Mouse (Mus musculus): ENCODE results near the gene Parg. TPM values are rescaled to one million over a fixed set of nuclear protein-coding genes. Genes with fewer than 3 reads are reported as not detected.

The Parg gene
- polyA plus RNA-seq, 1 experiment from 2014 or later = 36.9 TPM

DNA sequence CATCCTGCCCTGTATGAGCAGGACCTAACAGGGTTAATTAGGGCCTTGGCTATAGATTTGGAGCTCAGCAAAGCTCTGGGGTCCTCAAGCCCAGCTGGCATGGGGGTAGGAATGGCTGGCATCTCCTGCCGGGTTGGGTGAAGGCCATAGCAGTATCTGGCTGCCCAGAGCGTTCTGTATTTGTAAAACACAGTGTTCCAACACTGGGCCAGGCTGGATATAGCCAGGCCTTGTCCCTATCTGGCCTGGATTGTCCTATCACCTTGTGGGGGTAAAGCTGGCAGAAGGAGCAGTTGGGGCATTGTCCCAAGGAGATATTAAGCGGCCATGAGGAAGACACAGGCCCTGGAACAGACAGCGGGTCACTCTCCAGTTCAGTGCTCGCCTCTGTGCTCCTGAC, 121.5 kb downstream of the Parg start:
- no peak overlapping the region for H3K4me2 ChIP-seq (ENCODE audit: low read depth, low read length)
- WGBS = 88% methylated on average over 5 of the region's 5 CpGs

DNA sequence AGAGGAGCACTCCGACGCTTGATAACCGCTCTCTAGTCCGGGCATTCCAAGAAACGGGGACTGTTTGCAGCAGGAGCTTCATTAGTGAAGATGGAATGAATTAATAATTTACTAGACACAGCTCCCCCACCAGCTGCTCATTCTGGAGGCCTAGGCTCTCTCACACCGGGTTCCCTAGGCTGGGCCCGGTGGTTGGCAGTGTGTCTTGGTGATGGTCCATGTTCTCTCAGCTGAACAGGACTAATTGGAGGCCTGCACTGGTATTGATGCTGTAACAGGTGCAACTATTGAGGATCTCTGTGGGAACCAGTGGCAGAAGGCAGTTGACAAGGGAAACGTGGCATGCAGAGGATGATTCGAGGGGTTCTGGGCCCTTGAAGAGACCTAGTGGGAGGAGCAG, 125.6 kb downstream of the Parg start:
- Histone ChIP-seq H3K4me2 (ENCODE audit: low read depth, low read length) (no peak overlapping the region), H3K9me3 (ENCODE audit: control insufficient read depth, low read length) (no peaks in the 10 kb centered on the region), H3K27me3 (ENCODE audit: control insufficient read depth, insufficient read depth, low read length) (no peaks in the 10 kb centered on the region), H3K4me3 (ENCODE audit: low read depth, low read length) (no peak overlapping the region), H3K27ac (ENCODE audit: low read depth, low read length) (no peak overlapping the region), H3K4me1 (ENCODE audit: control insufficient read depth, insufficient read depth, low read length) (peaks cover 5% of the 10 kb centered on the region; the same call in 1 of the 2 replicates), H3K36me3 (ENCODE audit: control insufficient read depth, insufficient read depth, low read length) (no peaks in the 10 kb centered on the region), H3K9ac (replicated peaks; ENCODE audit: low read depth, low read length) (no peak overlapping the region)
- 66% methylated on average over 9 of the region's 9 CpGs for WGBS
- ATAC-seq (ENCODE audit: low read depth) = 0 out of 2 replicates have a peak, but pooled peaks have one; percentile 34

More for the DNA sequence above, 121.5 kb downstream of the Parg start:
- H3K27me3 ChIP-seq (ENCODE audit: control insufficient read depth, insufficient read depth, low read length) = no peaks in the 10 kb centered on the region
- H3K36me3 ChIP-seq (ENCODE audit: control insufficient read depth, insufficient read depth, low read length) = no peaks in the 10 kb centered on the region
- no peak overlapping the region for H3K27ac ChIP-seq (ENCODE audit: low read depth, low read length)
- no peak overlapping the region for H3K4me3 ChIP-seq (ENCODE audit: low read depth, low read length)
- no peak for ATAC-seq (ENCODE audit: low read depth)
- H3K9ac ChIP-seq (replicated peaks; ENCODE audit: low read depth, low read length) = no peak overlapping the region
- peaks cover 6% of the 10 kb centered on the region; the same call in 1 of the 2 replicates for H3K4me1 ChIP-seq (ENCODE audit: control insufficient read depth, insufficient read depth, low read length)
- no peaks in the 10 kb centered on the region for H3K9me3 ChIP-seq (ENCODE audit: control insufficient read depth, low read length)

DNA sequence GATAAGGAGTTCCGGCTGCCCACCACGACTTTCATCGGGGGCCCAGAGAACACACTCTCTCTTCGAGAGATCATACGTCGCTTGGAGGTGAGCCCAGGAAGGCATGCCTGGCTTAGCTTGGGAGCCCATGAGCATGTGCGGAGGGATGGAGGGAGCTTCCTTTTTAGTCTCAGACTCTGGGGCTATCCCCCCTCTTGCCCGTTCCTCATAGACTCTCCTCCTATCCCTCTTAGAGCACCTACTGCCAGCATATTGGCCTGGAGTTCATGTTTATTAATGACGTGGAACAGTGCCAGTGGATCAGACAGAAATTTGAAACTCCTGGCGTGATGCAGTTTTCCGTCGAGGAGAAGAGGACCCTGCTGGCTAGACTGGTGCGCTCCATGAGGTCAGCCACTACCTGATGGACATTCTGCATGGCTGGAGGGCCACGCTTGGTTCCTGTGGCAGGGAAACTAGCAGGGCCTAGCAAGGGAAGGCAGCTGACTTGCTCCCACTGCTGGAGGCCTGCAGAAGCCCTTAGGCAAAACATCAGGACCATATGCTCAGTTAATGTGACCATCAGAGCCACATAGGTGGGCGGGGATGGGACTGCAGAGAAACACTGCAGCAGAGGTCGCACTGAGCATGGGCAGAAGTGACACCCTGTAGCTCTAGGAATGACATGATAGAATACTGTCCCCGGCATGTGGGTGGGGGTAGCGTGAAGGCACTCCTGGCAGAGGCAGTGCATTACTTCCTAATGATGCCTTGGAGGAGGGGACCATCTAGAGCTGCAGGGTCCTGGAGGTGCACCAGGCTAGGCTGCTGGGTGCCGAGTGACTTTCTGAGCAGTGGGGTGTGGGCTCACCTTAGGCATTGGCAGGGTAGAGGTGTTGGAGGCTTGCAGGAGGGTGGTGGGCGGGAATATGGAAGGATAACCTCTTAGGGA, 131.0 kb downstream of the Parg start:
- ATAC-seq (ENCODE audit: low read depth) = no peak; the same call in 1 of the 2 replicates
- H3K9ac ChIP-seq (replicated peaks; ENCODE audit: low read depth, low read length) = no peak overlapping the region
- H3K27ac ChIP-seq (ENCODE audit: low read depth, low read length) = no peak overlapping the region
- H3K4me2 ChIP-seq (ENCODE audit: low read depth, low read length) = no peak overlapping the region
- no peak overlapping the region for H3K4me3 ChIP-seq (ENCODE audit: low read depth, low read length)
- no peaks in the 10 kb centered on the region for H3K9me3 ChIP-seq (ENCODE audit: control insufficient read depth, low read length)
- H3K27me3 ChIP-seq (ENCODE audit: control insufficient read depth, insufficient read depth, low read length) = no peaks in the 10 kb centered on the region
- WGBS = 74% methylated on average over 20 of the region's 20 CpGs
- H3K36me3 ChIP-seq (ENCODE audit: control insufficient read depth, insufficient read depth, low read length) = peaks cover 1% of the 10 kb centered on the region; the same call in 1 of the 2 replicates
- H3K4me1 ChIP-seq (ENCODE audit: control insufficient read depth, insufficient read depth, low read length) = no peaks in the 10 kb centered on the region

DNA sequence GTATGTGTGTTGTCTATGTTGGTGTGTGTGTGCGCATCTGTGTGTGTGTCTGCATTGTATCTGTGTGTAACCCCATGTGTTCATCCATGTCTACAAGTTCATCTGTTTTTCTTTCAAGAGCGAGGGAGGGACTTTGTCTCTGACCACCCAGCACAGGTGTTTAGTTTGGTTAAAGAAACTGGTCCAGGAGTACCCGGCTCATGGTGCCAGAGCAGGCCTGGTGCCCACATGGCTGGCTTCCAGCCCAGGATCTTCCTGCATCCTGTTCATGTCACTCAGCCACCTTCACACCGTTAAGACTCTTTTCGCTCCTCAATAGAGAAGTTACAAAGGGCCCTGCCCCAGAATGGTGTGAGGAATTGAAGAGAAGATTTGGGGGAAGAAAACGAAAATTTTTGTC, 134.3 kb downstream of the Parg start:
- no peak overlapping the region for H3K9ac ChIP-seq (replicated peaks; ENCODE audit: low read depth, low read length)
- H3K4me3 ChIP-seq (ENCODE audit: low read depth, low read length) = no peak overlapping the region
- no peaks in the 10 kb centered on the region for H3K4me1 ChIP-seq (ENCODE audit: control insufficient read depth, insufficient read depth, low read length)
- H3K4me2 ChIP-seq (ENCODE audit: low read depth, low read length) = no peak overlapping the region
- H3K27me3 ChIP-seq (ENCODE audit: control insufficient read depth, insufficient read depth, low read length) = no peaks in the 10 kb centered on the region
- H3K36me3 ChIP-seq (ENCODE audit: control insufficient read depth, insufficient read depth, low read length) = peaks cover 2% of the 10 kb centered on the region; the same call in 1 of the 2 replicates
- H3K9me3 ChIP-seq (ENCODE audit: control insufficient read depth, low read length) = no peaks in the 10 kb centered on the region
- WGBS = 89% methylated on average over 6 of the region's 6 CpGs
- ATAC-seq (ENCODE audit: low read depth) = no peak
- H3K27ac ChIP-seq (ENCODE audit: low read depth, low read length) = no peak overlapping the region

DNA sequence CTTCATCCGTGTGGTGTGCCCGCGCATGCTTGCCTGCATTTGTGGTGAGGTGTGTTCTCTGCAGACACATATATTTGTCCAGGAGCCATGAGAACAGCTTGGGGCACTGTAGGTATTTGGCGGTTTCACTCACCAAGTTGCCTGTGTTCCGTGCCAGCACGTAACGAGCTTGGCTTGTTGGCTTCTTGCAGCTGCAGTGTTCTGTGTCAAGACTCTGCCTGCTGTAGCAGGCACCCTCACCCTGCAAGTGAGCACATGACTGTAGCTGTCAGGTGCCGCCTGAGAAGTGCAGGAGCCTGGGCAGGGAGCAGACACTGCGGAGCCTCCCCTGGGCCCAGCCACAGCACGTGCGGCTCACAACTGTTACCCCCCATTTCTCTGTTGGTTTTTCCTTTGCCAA, 134.8 kb downstream of the Parg start:
- ATAC-seq (ENCODE audit: low read depth) = no peak
- Histone ChIP-seq H3K4me1 (ENCODE audit: control insufficient read depth, insufficient read depth, low read length) (no peaks in the 10 kb centered on the region), H3K4me2 (ENCODE audit: low read depth, low read length) (no peak overlapping the region), H3K36me3 (ENCODE audit: control insufficient read depth, insufficient read depth, low read length) (peaks cover 2% of the 10 kb centered on the region; the same call in 1 of the 2 replicates), H3K4me3 (ENCODE audit: low read depth, low read length) (no peak overlapping the region), H3K9me3 (ENCODE audit: control insufficient read depth, low read length) (no peaks in the 10 kb centered on the region), H3K27me3 (ENCODE audit: control insufficient read depth, insufficient read depth, low read length) (no peaks in the 10 kb centered on the region), H3K27ac (ENCODE audit: low read depth, low read length) (no peak overlapping the region), H3K9ac (replicated peaks; ENCODE audit: low read depth, low read length) (no peak overlapping the region)
- WGBS = 79% methylated on average over 11 of the region's 11 CpGs

DNA sequence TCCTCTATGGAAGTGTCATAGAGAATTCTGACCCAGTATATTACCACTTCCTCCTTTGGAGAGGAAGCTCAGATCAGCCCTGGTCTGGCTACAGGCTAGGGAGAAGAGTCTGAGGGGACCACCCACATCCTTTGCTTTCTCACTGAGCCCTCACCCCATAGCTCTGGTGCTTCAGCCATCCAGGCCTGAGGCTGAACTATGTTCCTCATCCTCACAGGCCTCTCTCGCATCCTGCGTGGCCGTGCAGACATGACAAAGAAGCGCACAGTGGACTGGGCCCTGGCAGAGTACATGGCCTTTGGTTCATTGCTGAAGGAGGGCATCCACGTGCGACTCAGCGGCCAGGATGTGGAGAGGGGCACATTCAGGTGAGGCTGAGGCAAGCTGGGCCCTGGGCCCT, 140.1 kb downstream of the Parg start:
- Histone ChIP-seq H3K27me3 (ENCODE audit: control insufficient read depth, insufficient read depth, low read length) (no peaks in the 10 kb centered on the region), H3K27ac (ENCODE audit: low read depth, low read length) (no peak overlapping the region), H3K9me3 (ENCODE audit: control insufficient read depth, low read length) (no peaks in the 10 kb centered on the region), H3K36me3 (ENCODE audit: control insufficient read depth, insufficient read depth, low read length) (0 out of 2 replicates have a peak, but pooled peaks cover 2% of the 10 kb centered on the region), H3K4me2 (ENCODE audit: low read depth, low read length) (no peak overlapping the region), H3K9ac (replicated peaks; ENCODE audit: low read depth, low read length) (no peak overlapping the region), H3K4me3 (ENCODE audit: low read depth, low read length) (no peak overlapping the region), H3K4me1 (ENCODE audit: control insufficient read depth, insufficient read depth, low read length) (no peaks in the 10 kb centered on the region)
- WGBS = 96% methylated on average over 7 of the region's 7 CpGs
- no peak for ATAC-seq (ENCODE audit: low read depth)

DNA sequence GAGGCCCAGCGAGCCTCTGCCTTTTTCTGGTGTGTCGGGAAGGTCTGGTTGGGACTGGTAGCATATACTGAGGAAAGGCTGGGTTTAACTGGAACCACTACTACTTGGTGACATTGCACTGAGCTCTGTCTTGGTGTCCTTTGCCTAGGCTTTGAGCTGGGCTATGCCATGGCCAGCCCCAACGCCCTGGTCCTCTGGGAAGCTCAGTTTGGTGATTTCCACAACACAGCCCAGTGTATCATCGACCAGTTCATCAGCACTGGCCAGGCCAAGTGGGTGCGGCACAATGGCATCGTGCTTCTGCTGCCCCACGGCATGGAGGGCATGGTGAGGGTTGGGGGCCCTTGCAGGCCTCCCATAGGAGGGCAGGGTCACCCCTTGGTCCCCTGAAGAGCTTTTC, 142.4 kb downstream of the Parg start:
- no peaks in the 10 kb centered on the region for H3K4me1 ChIP-seq (ENCODE audit: control insufficient read depth, insufficient read depth, low read length)
- ATAC-seq (ENCODE audit: low read depth) = no peak
- H3K27me3 ChIP-seq (ENCODE audit: control insufficient read depth, insufficient read depth, low read length) = no peaks in the 10 kb centered on the region
- H3K9ac ChIP-seq (replicated peaks; ENCODE audit: low read depth, low read length) = no peak overlapping the region
- no peaks in the 10 kb centered on the region for H3K36me3 ChIP-seq (ENCODE audit: control insufficient read depth, insufficient read depth, low read length)
- no peak overlapping the region for H3K4me3 ChIP-seq (ENCODE audit: low read depth, low read length)
- WGBS = 89% methylated on average over 7 of the region's 7 CpGs
- no peak overlapping the region for H3K4me2 ChIP-seq (ENCODE audit: low read depth, low read length)
- no peaks in the 10 kb centered on the region for H3K9me3 ChIP-seq (ENCODE audit: control insufficient read depth, low read length)
- H3K27ac ChIP-seq (ENCODE audit: low read depth, low read length) = no peak overlapping the region

DNA sequence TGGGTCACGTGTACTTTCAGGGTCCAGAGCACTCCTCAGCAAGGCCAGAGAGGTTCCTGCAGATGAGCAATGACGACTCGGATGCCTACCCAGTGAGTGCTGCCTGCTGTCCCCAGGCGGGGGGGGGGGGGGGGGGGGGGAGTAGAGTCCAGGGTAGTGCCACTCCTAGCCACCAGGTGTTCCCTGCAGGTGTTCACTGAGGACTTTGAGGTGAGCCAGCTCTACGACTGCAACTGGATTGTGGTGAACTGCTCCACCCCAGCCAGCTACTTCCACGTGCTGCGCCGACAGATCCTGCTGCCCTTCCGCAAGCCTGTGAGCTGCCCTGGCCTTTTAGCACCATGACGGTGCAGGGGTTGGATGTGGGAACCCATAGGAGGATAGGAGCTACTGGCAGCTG, 142.9 kb downstream of the Parg start:
- no peak overlapping the region for H3K27ac ChIP-seq (ENCODE audit: low read depth, low read length)
- H3K4me2 ChIP-seq (ENCODE audit: low read depth, low read length) = no peak overlapping the region
- 81% methylated on average over 9 of the region's 10 CpGs for WGBS
- H3K9me3 ChIP-seq (ENCODE audit: control insufficient read depth, low read length) = no peaks in the 10 kb centered on the region
- no peak for ATAC-seq (ENCODE audit: low read depth)
- no peaks in the 10 kb centered on the region for H3K36me3 ChIP-seq (ENCODE audit: control insufficient read depth, insufficient read depth, low read length)
- no peaks in the 10 kb centered on the region for H3K27me3 ChIP-seq (ENCODE audit: control insufficient read depth, insufficient read depth, low read length)
- H3K4me3 ChIP-seq (ENCODE audit: low read depth, low read length) = no peak overlapping the region
- H3K4me1 ChIP-seq (ENCODE audit: control insufficient read depth, insufficient read depth, low read length) = no peaks in the 10 kb centered on the region
- H3K9ac ChIP-seq (replicated peaks; ENCODE audit: low read depth, low read length) = no peak overlapping the region

Data from neural tube, embryonic 14.5 days (tissue).